Mouse (Mus musculus): ENCODE data around the gene Ly6g6e. TPM values are rescaled to one million over a fixed set of nuclear protein-coding genes. Genes with fewer than 3 reads are reported as not detected.

Gene Ly6g6e
- total and polyA plus RNA-seq, 3 experiments = 0.23 TPM; not detected in 2

- H3K4me3 ChIP-seq (ENCODE audit: control insufficient read depth in 1 of 2, insufficient read depth in 1 of 2, low read depth in 2 of 2, low read length in 2 of 2) = no peak overlapping the region
- H3K79me2 ChIP-seq (ENCODE audit: control insufficient read depth, insufficient read depth, low read length, poor library complexity) = no peaks in the 10 kb centered on the region
- H3K9me3 ChIP-seq (replicated peaks; ENCODE audit: insufficient read depth, low read length) = no peaks in the 10 kb centered on the region
- peak overlapping the region; percentile 64; the same call in 1 of the 2 replicates for H3K9ac ChIP-seq (ENCODE audit: control insufficient read depth, low read depth, low read length, poor library complexity, severe bottlenecking)
- peak; percentile 37 for DNase-seq (ENCODE audit: low read depth, low spot score)
- peaks cover 0 to 31% of the 10 kb centered on the region in 2 experiments; a peak in 2 of 4 replicates for H3K36me3 ChIP-seq (ENCODE audit: control insufficient read depth in 1 of 2, insufficient read depth in 2 of 2, low read length in 2 of 2)
- H3K27me3 ChIP-seq (ENCODE audit: control insufficient read depth in 1 of 2, insufficient read depth in 2 of 2, low read length in 2 of 2) = no peaks in the 10 kb centered on the region
- H3K27ac ChIP-seq (ENCODE audit: control insufficient read depth, low read depth, low read length) = peak overlapping the region; percentile 96; the same call in 1 of the 2 replicates
- H3K4me1 ChIP-seq (ENCODE audit: control insufficient read depth in 1 of 2, insufficient read depth in 2 of 2, low read length in 2 of 2) = peaks cover 22 to 36% of the 10 kb centered on the region in 2 experiments
- TF ChIP-seq ZC3H11A (IDR thresholded peaks at IDR 0.05; ENCODE audit: low read depth, low read length) (peak; percentile 30), POLR2AphosphoS5 (IDR thresholded peaks at IDR 0.05; ENCODE audit: borderline replicate concordance, low read depth, low read length) (no peak), RAD21 (IDR thresholded peaks at IDR 0.05; ENCODE audit: low read depth, low read length) (peak; percentile 51), E2F4 (IDR thresholded peaks at IDR 0.05; ENCODE audit: borderline replicate concordance, low read depth, low read length) (no peak), CTCF (IDR thresholded peaks at IDR 0.05 in 2 of 3, conservative IDR thresholded peaks at IDR 0.05 in 1 of 3; ENCODE audit: control insufficient read depth in 1 of 3, insufficient read depth in 1 of 3, low read depth in 2 of 3, low read length in 3 of 3, poor library complexity in 1 of 3, severe bottlenecking in 1 of 3) (peak in 1 of 3 experiments; percentile 51; a peak in 2 of 6 replicates), POLR2AphosphoS2 (IDR thresholded peaks at IDR 0.05; ENCODE audit: low read length) (no peak), POLR2A (IDR thresholded peaks at IDR 0.05; ENCODE audit: control insufficient read depth in 1 of 2, insufficient read depth in 1 of 2, low read depth in 1 of 2, low read length in 2 of 2, poor library complexity in 1 of 2) (no peak), SMC3 (IDR thresholded peaks at IDR 0.05; ENCODE audit: low read depth, low read length) (peak; percentile 35; the same call in 1 of the 2 replicates)
Measured at GRCm38 (mm10) chr17:35106522-35106921, 29.8 kb downstream of the Ly6g6e start.

GRCm38 (mm10) chr17:35108097-35108496, 31.4 kb downstream of the Ly6g6e start, which contains the start of gene Ly6g5c:
Ly6g5c (plus strand) TSS chr17:35108279.
- Histone ChIP-seq H3K27me3 (ENCODE audit: control insufficient read depth in 1 of 2, insufficient read depth in 2 of 2, low read length in 2 of 2) (no peaks in the 10 kb centered on the region), H3K36me3 (ENCODE audit: control insufficient read depth in 1 of 2, insufficient read depth in 2 of 2, low read length in 2 of 2) (peaks cover 0 to 26% of the 10 kb centered on the region in 2 experiments; a peak in 2 of 4 replicates), H3K9ac (ENCODE audit: control insufficient read depth, low read depth, low read length, poor library complexity, severe bottlenecking) (no peak within 1 kb of the TSS), H3K27ac (ENCODE audit: control insufficient read depth, low read depth, low read length) (no peak within 1 kb of the TSS), H3K4me3 (ENCODE audit: control insufficient read depth in 1 of 2, insufficient read depth in 1 of 2, low read depth in 2 of 2, low read length in 2 of 2) (no peak within 1 kb of the TSS), H3K4me1 (ENCODE audit: control insufficient read depth in 1 of 2, insufficient read depth in 2 of 2, low read length in 2 of 2) (peaks cover 18 to 24% of the 10 kb centered on the region in 2 experiments; a peak in 3 of 4 replicates), H3K9me3 (replicated peaks; ENCODE audit: insufficient read depth, low read length) (no peaks in the 10 kb centered on the region), H3K79me2 (ENCODE audit: control insufficient read depth, insufficient read depth, low read length, poor library complexity) (no peaks in the 10 kb centered on the region)
- no peak for DNase-seq (ENCODE audit: low read depth, low spot score)
- TF ChIP-seq MEF2A (IDR thresholded peaks at IDR 0.05; ENCODE audit: extremely low read depth, insufficient replicate concordance, low read depth, low read length, poor library complexity, severe bottlenecking) (no peak), ZKSCAN1 (IDR thresholded peaks at IDR 0.05; ENCODE audit: low read depth, low read length) (no peak), POLR2AphosphoS2 (IDR thresholded peaks at IDR 0.05; ENCODE audit: low read length) (no peak)

GRCm38 (mm10) chr17:35111774-35112173, 35.1 kb downstream of the Ly6g6e start:
- Histone ChIP-seq H3K79me2 (ENCODE audit: control insufficient read depth, insufficient read depth, low read length, poor library complexity) (no peaks in the 10 kb centered on the region), H3K4me3 (ENCODE audit: control insufficient read depth in 1 of 2, insufficient read depth in 1 of 2, low read depth in 2 of 2, low read length in 2 of 2) (no peak overlapping the region), H3K9ac (ENCODE audit: control insufficient read depth, low read depth, low read length, poor library complexity, severe bottlenecking) (no peak overlapping the region), H3K27ac (ENCODE audit: control insufficient read depth, low read depth, low read length) (no peak overlapping the region), H3K36me3 (ENCODE audit: control insufficient read depth in 1 of 2, insufficient read depth in 2 of 2, low read length in 2 of 2) (peaks cover 0 to 6% of the 10 kb centered on the region in 2 experiments; a peak in 2 of 4 replicates), H3K4me1 (ENCODE audit: control insufficient read depth in 1 of 2, insufficient read depth in 2 of 2, low read length in 2 of 2) (peaks cover 0 to 9% of the 10 kb centered on the region in 2 experiments; a peak in 2 of 4 replicates), H3K9me3 (replicated peaks; ENCODE audit: insufficient read depth, low read length) (no peaks in the 10 kb centered on the region), H3K27me3 (ENCODE audit: control insufficient read depth in 1 of 2, insufficient read depth in 2 of 2, low read length in 2 of 2) (no peaks in the 10 kb centered on the region)
- TF ChIP-seq NRF1 (IDR thresholded peaks at IDR 0.05; ENCODE audit: insufficient read depth, low read depth, low read length, poor library complexity, severe bottlenecking) (no peak), MAX (IDR thresholded peaks at IDR 0.05; ENCODE audit: low read length) (no peak), CHD1 (IDR thresholded peaks at IDR 0.05; ENCODE audit: low read depth, low read length) (no peak), GABPA (IDR thresholded peaks at IDR 0.05; ENCODE audit: low read depth, low read length) (no peak), ELF1 (IDR thresholded peaks at IDR 0.05; ENCODE audit: low read depth, low read length) (no peak), E2F4 (IDR thresholded peaks at IDR 0.05; ENCODE audit: borderline replicate concordance, low read depth, low read length) (no peak), ZC3H11A (IDR thresholded peaks at IDR 0.05; ENCODE audit: low read depth, low read length) (no peak), ZNF384 (IDR thresholded peaks at IDR 0.05; ENCODE audit: low read depth, low read length) (no peak), CHD2 (IDR thresholded peaks at IDR 0.05; ENCODE audit: low read length) (no peak), USF2 (IDR thresholded peaks at IDR 0.05; ENCODE audit: borderline replicate concordance in 1 of 2, insufficient read depth in 1 of 2, low read depth in 1 of 2, low read length in 2 of 2) (no peak), RAD21 (IDR thresholded peaks at IDR 0.05; ENCODE audit: low read depth, low read length) (no peak), MAFK (IDR thresholded peaks at IDR 0.05; ENCODE audit: borderline replicate concordance, low read depth, low read length) (no peak), POLR2AphosphoS5 (IDR thresholded peaks at IDR 0.05; ENCODE audit: borderline replicate concordance, low read depth, low read length) (no peak), TAL1 (IDR thresholded peaks at IDR 0.05; ENCODE audit: low read length) (no peak), MAZ (IDR thresholded peaks at IDR 0.05; ENCODE audit: low read depth, low read length) (no peak), HCFC1 (IDR thresholded peaks at IDR 0.05; ENCODE audit: low read depth, low read length) (no peak), MXI1 (IDR thresholded peaks at IDR 0.05; ENCODE audit: low read depth, low read length) (no peak)
- DNase-seq (ENCODE audit: low read depth, low spot score) = no peak
